11 mouse cellular contexts compared by ENCODE assay signal in the genomic region with DNA sequence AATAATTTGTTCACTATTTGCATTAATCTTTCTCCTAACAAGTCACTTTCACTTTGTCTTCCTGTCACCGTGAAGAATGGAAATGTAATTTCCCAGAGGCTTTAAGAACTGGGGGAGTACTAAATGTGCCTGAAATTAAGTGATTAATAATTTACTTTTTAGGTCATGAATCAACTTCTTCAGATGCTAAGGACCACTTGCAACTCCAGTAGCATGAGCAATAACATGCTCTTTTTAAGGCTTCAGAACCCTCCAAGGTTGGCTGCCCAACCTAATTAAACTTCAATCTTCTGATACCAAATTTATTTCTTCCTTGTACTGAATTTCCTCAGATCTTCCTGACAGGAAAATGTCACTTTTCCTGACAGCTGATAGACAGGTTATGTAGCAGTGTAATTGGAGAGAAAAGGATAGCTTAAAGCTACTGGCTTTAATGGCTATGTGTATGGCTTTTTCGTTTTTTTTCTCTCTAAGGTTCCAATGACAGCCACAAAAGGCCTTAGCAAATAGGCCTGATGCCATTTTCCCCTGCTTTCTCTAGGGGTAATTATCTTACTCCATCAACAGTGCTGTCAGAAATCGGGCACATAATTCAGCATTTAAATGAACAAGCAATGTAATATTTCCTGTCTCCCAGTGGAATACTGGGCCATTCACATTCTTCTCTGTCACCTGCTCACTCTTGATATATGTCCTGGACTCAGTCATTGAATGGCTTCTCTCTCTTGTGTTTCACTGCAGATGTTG.
DNase-seq lines count a peak whose midpoint lies in the region; ATAC-seq and TF ChIP-seq lines count a peak whose summit lies in the region.
"Had no signal": no experiment of that assay in that cellular context is flagged by ENCODE, and none has a peak within 500 bp of the region (broad histone marks: within the 10 kb centered on the region; RNA-seq: fewer than 3 reads in every experiment).

No protein-coding gene starts in this region.

- whole genome bisulfite sequencing in kidney, postnatal 0 days, result 22% methylated on average over 3 of the region's 3 CpGs
- WGBS in forebrain, embryonic 16.5 days, result 40% methylated on average over 3 of the region's 3 CpGs
- WGBS in hindbrain, embryonic 16.5 days, result 39% methylated on average over 3 of the region's 3 CpGs
- 47% methylated on average over 3 of the region's 3 CpGs for WGBS in midbrain, embryonic 16.5 days
- WGBS in heart, embryonic 12.5 days, result 72% methylated on average over 3 of the region's 3 CpGs

- no peak overlapping the region for H3K9ac ChIP-seq in kidney, postnatal 0 days (ENCODE audit: low read depth, low read length)
- no peak overlapping the region for H3K9ac ChIP-seq in forebrain, embryonic 16.5 days (replicated peaks; ENCODE audit: low read depth, low read length)
- no peak overlapping the region for H3K9ac ChIP-seq in hindbrain, embryonic 16.5 days (ENCODE audit: low read depth, low read length)
- H3K9ac ChIP-seq in midbrain, embryonic 16.5 days (ENCODE audit: low read depth, low read length), result no peak overlapping the region
- H3K9ac ChIP-seq in heart, embryonic 12.5 days, result no peak overlapping the region
- H3K9ac ChIP-seq: liver, embryonic 14.5 days had no signal

- H3K36me3 ChIP-seq in kidney, postnatal 0 days (ENCODE audit: insufficient read depth, low read length), result no peaks in the 10 kb centered on the region
- no peaks in the 10 kb centered on the region for H3K36me3 ChIP-seq in forebrain, embryonic 16.5 days (ENCODE audit: control insufficient read depth, insufficient read depth)
- H3K36me3 ChIP-seq in hindbrain, embryonic 16.5 days (ENCODE audit: control insufficient read depth, insufficient read depth, low read length), result no peaks in the 10 kb centered on the region
- H3K36me3 ChIP-seq in midbrain, embryonic 16.5 days (ENCODE audit: control insufficient read depth, insufficient read depth, low read length), result no peaks in the 10 kb centered on the region
- H3K36me3 ChIP-seq in heart, embryonic 12.5 days, result no peaks in the 10 kb centered on the region

- no peaks in the 10 kb centered on the region for H3K9me3 ChIP-seq in kidney, postnatal 0 days (replicated peaks; ENCODE audit: low read length)
- H3K9me3 ChIP-seq in forebrain, embryonic 16.5 days (ENCODE audit: control insufficient read depth, low read length), result no peaks in the 10 kb centered on the region
- H3K9me3 ChIP-seq in hindbrain, embryonic 16.5 days (ENCODE audit: control insufficient read depth, low read length), result no peaks in the 10 kb centered on the region
- H3K9me3 ChIP-seq in midbrain, embryonic 16.5 days (replicated peaks; ENCODE audit: control insufficient read depth, low read length, poor library complexity, severe bottlenecking), result no peaks in the 10 kb centered on the region
- H3K9me3 ChIP-seq in heart, embryonic 12.5 days (replicated peaks), result no peaks in the 10 kb centered on the region

- ATAC-seq in kidney, postnatal 0 days (replicated peaks; ENCODE audit: low FRiP score, low read depth), result no peak; the same call in 1 of the 2 replicates
- ATAC-seq in forebrain, embryonic 16.5 days, result peak; percentile 36; the same call in 1 of the 2 replicates
- peak; percentile 56; the same call in 1 of the 2 replicates for ATAC-seq in hindbrain, embryonic 16.5 days
- ATAC-seq in midbrain, embryonic 16.5 days, result 0 out of 2 replicates have a peak, but pooled peaks have one; percentile 32
- no peak for ATAC-seq in heart, embryonic 12.5 days (ENCODE audit: insufficient number of reproducible peaks, low FRiP score)

- no peak for TF ChIP-seq CTCF in kidney, postnatal 0 days (IDR thresholded peaks at IDR 0.05; ENCODE audit: low read depth)

- peak; percentile 49 for DNase-seq in kidney, postnatal 0 days (ENCODE audit: low spot score)
- no peak for DNase-seq in kidney, adult 11 months
- DNase-seq in testis, postnatal 10 days (ENCODE audit: low spot score), result no peak
- DNase-seq: lung, postnatal 10 days; right cerebral cortex, postnatal 4 days; thymus, adult 2 months had no signal

- H3K4me2 ChIP-seq in kidney, postnatal 0 days (ENCODE audit: low read length), result no peak overlapping the region
- no peak overlapping the region for H3K4me2 ChIP-seq in forebrain, embryonic 16.5 days (ENCODE audit: low read length)
- no peak overlapping the region for H3K4me2 ChIP-seq in hindbrain, embryonic 16.5 days (ENCODE audit: low read length)
- H3K4me2 ChIP-seq in midbrain, embryonic 16.5 days (ENCODE audit: low read length), result no peak overlapping the region
- no peak overlapping the region for H3K4me2 ChIP-seq in heart, embryonic 12.5 days

- no peak overlapping the region for H3K4me3 ChIP-seq in kidney, postnatal 0 days (replicated peaks; ENCODE audit: low read depth, low read length)
- H3K4me3 ChIP-seq in forebrain, embryonic 16.5 days (replicated peaks; ENCODE audit: low read length), result no peak overlapping the region
- H3K4me3 ChIP-seq in hindbrain, embryonic 16.5 days (ENCODE audit: low read length), result no peak overlapping the region
- H3K4me3 ChIP-seq in midbrain, embryonic 16.5 days (ENCODE audit: low read depth, low read length), result no peak overlapping the region
- H3K4me3 ChIP-seq in heart, embryonic 12.5 days, result no peak overlapping the region

- H3K27me3 ChIP-seq in kidney, postnatal 0 days (ENCODE audit: insufficient read depth, low read length), result no peaks in the 10 kb centered on the region
- H3K27me3 ChIP-seq in forebrain, embryonic 16.5 days (replicated peaks; ENCODE audit: control insufficient read depth, insufficient read depth, low read length), result no peaks in the 10 kb centered on the region
- H3K27me3 ChIP-seq in hindbrain, embryonic 16.5 days (replicated peaks; ENCODE audit: control insufficient read depth, insufficient read depth, low read length), result no peaks in the 10 kb centered on the region
- H3K27me3 ChIP-seq in midbrain, embryonic 16.5 days (ENCODE audit: control insufficient read depth, insufficient read depth, low read depth, low read length), result no peaks in the 10 kb centered on the region
- H3K27me3 ChIP-seq in heart, embryonic 12.5 days (replicated peaks), result no peaks in the 10 kb centered on the region

- H3K27ac ChIP-seq in kidney, postnatal 0 days, result no peak overlapping the region
- H3K27ac ChIP-seq in forebrain, embryonic 16.5 days (ENCODE audit: low read length), result no peak overlapping the region
- H3K27ac ChIP-seq in hindbrain, embryonic 16.5 days (ENCODE audit: low read depth, low read length), result no peak overlapping the region
- no peak overlapping the region for H3K27ac ChIP-seq in midbrain, embryonic 16.5 days (ENCODE audit: low read length)
- H3K27ac ChIP-seq in heart, embryonic 12.5 days (ENCODE audit: poor library complexity, severe bottlenecking), result no peak overlapping the region
- H3K27ac ChIP-seq: liver, embryonic 14.5 days had no signal

- no peaks in the 10 kb centered on the region for H3K4me1 ChIP-seq in kidney, postnatal 0 days (replicated peaks; ENCODE audit: insufficient read depth, low read length)
- peaks cover 6% of the 10 kb centered on the region; the same call in 1 of the 2 replicates for H3K4me1 ChIP-seq in forebrain, embryonic 16.5 days (replicated peaks; ENCODE audit: control insufficient read depth, insufficient read depth, low read length)
- 0 out of 2 replicates have a peak, but pooled peaks cover 2% of the 10 kb centered on the region for H3K4me1 ChIP-seq in hindbrain, embryonic 16.5 days (ENCODE audit: control insufficient read depth, insufficient read depth, low read depth, low read length)
- H3K4me1 ChIP-seq in midbrain, embryonic 16.5 days (ENCODE audit: control insufficient read depth, insufficient read depth, low read length), result no peaks in the 10 kb centered on the region
- no peaks in the 10 kb centered on the region for H3K4me1 ChIP-seq in heart, embryonic 12.5 days (replicated peaks)

Comparison
In these comparisons a context has a peak if more than half of its experiments do, and no peak if none do; other contexts are left out.
1. ATAC-seq: peak in forebrain, embryonic 16.5 days (single experiment), hindbrain, embryonic 16.5 days (single experiment) and midbrain, embryonic 16.5 days (single experiment); none in kidney, postnatal 0 days (single experiment) and heart, embryonic 12.5 days (single experiment).